ENCODE assay signal across 24 mouse cellular contexts in genomic region chr2:166024621-166025020, GRCm38 (mm10). TPM values are rescaled to one million over a fixed set of nuclear protein-coding genes. Genes with fewer than 3 reads are reported as not detected.
A peak's percentile ranks its signal among the peaks of the same experiment; 100 is the strongest.
DNase-seq lines count a peak whose midpoint lies in the region; ATAC-seq and TF ChIP-seq lines count a peak whose summit lies in the region.
"Had no signal": no experiment of that assay in that cellular context is flagged by ENCODE, and none has a peak within 500 bp of the region (broad histone marks: within the 10 kb centered on the region; RNA-seq: fewer than 3 reads in every experiment).

No protein-coding gene starts in this region.

- no peaks in the 10 kb centered on the region for H3K9me3 ChIP-seq in forebrain, embryonic 14.5 days (replicated peaks; ENCODE audit: control insufficient read depth, low read length)
- H3K9me3 ChIP-seq in forebrain, embryonic 11.5 days (ENCODE audit: control insufficient read depth, low read length) = no peaks in the 10 kb centered on the region
- H3K9me3 ChIP-seq: embryonic facial prominence, embryonic 15.5 days; heart, embryonic 10.5 days; hindbrain, embryonic 12.5 days had no signal

- no peak for TF ChIP-seq POLR2A in kidney, adult 2 months (IDR thresholded peaks at IDR 0.05; ENCODE audit: low read depth, low read length)

- H3K4me2 ChIP-seq in forebrain, embryonic 14.5 days (ENCODE audit: low read length) = no peak overlapping the region
- no peak overlapping the region for H3K4me2 ChIP-seq in forebrain, embryonic 11.5 days (ENCODE audit: low read depth, low read length, severe bottlenecking)
- H3K4me2 ChIP-seq: embryonic facial prominence, embryonic 15.5 days; hindbrain, embryonic 12.5 days had no signal

- peak overlapping the region; percentile 27; the same call in 1 of the 2 replicates for H3K27ac ChIP-seq in forebrain, embryonic 14.5 days (ENCODE audit: low read depth, low read length)
- no peak overlapping the region for H3K27ac ChIP-seq in forebrain, embryonic 11.5 days (ENCODE audit: low read depth, low read length)
- H3K27ac ChIP-seq in kidney, adult 2 months (ENCODE audit: insufficient read depth, low read depth, low read length) = peak overlapping the region; percentile 53; the same call in 1 of the 2 replicates
- H3K27ac ChIP-seq: embryonic facial prominence, embryonic 15.5 days; heart, embryonic 10.5 days; hindbrain, embryonic 12.5 days had no signal

- no peaks in the 10 kb centered on the region for H3K36me3 ChIP-seq in forebrain, embryonic 14.5 days (ENCODE audit: control insufficient read depth, insufficient read depth, low read length)
- H3K36me3 ChIP-seq in forebrain, embryonic 11.5 days (ENCODE audit: control insufficient read depth, insufficient read depth, low read length) = no peaks in the 10 kb centered on the region
- no peaks in the 10 kb centered on the region for H3K36me3 ChIP-seq in kidney, adult 2 months (ENCODE audit: control insufficient read depth, insufficient read depth, low read length)
- H3K36me3 ChIP-seq: embryonic facial prominence, embryonic 15.5 days; heart, embryonic 10.5 days; hindbrain, embryonic 12.5 days had no signal

- TF ChIP-seq CTCF in kidney, adult 2 months (conservative IDR thresholded peaks at IDR 0.05; ENCODE audit: insufficient read depth, insufficient read length, low read depth, low read length) = no peak

- WGBS in forebrain, embryonic 14.5 days = 64% methylated on average over 4 of the region's 4 CpGs
- WGBS in forebrain, embryonic 11.5 days = 82% methylated on average over 4 of the region's 4 CpGs
- 49% methylated on average over 4 of the region's 4 CpGs for WGBS in kidney, adult 2 months

- H3K27me3 ChIP-seq in forebrain, embryonic 14.5 days (replicated peaks; ENCODE audit: control insufficient read depth, insufficient read depth, low read length) = no peaks in the 10 kb centered on the region
- no peaks in the 10 kb centered on the region for H3K27me3 ChIP-seq in forebrain, embryonic 11.5 days (ENCODE audit: control insufficient read depth, insufficient read depth, low read length)
- no peaks in the 10 kb centered on the region for H3K27me3 ChIP-seq in kidney, adult 2 months (replicated peaks; ENCODE audit: control insufficient read depth, insufficient read depth, low read length)
- H3K27me3 ChIP-seq: embryonic facial prominence, embryonic 15.5 days; hindbrain, embryonic 12.5 days had no signal

- DNase-seq in forebrain, embryonic 14.5 days (ENCODE audit: low spot score) = peak; percentile 68
- DNase-seq in forebrain, embryonic 11.5 days (ENCODE audit: low spot score) = no peak
- no peak for DNase-seq in kidney, adult 2 months
- no peak for DNase-seq in kidney, postnatal 14 days
- peak; percentile 46 for DNase-seq in layer of hippocampus, adult 9-11 months
- no peak for DNase-seq in layer of hippocampus, adult 11-12 months (ENCODE audit: low spot score)
- DNase-seq: adrenal gland, postnatal 10 days; B cell, adult 2 months; cerebellum, adult 11 months; cerebellum, adult 8-10 months; cerebellum, postnatal 14 days; embryo, embryonic 11 days; gastrocnemius, postnatal 10 days; heart, adult 18-20 months; heart, postnatal 10 days; heart, postnatal 4 days had no signal

- no peak overlapping the region for H3K9ac ChIP-seq in forebrain, embryonic 14.5 days (ENCODE audit: low read length)
- H3K9ac ChIP-seq in forebrain, embryonic 11.5 days (ENCODE audit: low read length) = no peak overlapping the region
- H3K9ac ChIP-seq: embryonic facial prominence, embryonic 15.5 days; hindbrain, embryonic 12.5 days had no signal

- no peak overlapping the region for H3K4me3 ChIP-seq in forebrain, embryonic 14.5 days (ENCODE audit: low read depth, low read length)
- H3K4me3 ChIP-seq in forebrain, embryonic 11.5 days (ENCODE audit: low read depth, low read length) = no peak overlapping the region
- H3K4me3 ChIP-seq in kidney, adult 2 months (ENCODE audit: insufficient read depth, low read depth, low read length) = no peak overlapping the region
- H3K4me3 ChIP-seq: embryonic facial prominence, embryonic 15.5 days; heart, embryonic 10.5 days; hindbrain, embryonic 12.5 days had no signal

- H3K4me1 ChIP-seq in forebrain, embryonic 14.5 days (ENCODE audit: control insufficient read depth, insufficient read depth, low read length) = peaks cover 28% of the 10 kb centered on the region
- peaks cover 15% of the 10 kb centered on the region for H3K4me1 ChIP-seq in forebrain, embryonic 11.5 days (replicated peaks; ENCODE audit: control insufficient read depth, insufficient read depth, low read length)
- H3K4me1 ChIP-seq in kidney, adult 2 months (ENCODE audit: control insufficient read depth, insufficient read depth, low read length) = peaks cover 54% of the 10 kb centered on the region

- ATAC-seq in forebrain, embryonic 14.5 days = no peak; the same call in 1 of the 2 replicates
- no peak for ATAC-seq in forebrain, embryonic 11.5 days (replicated peaks; ENCODE audit: low FRiP score)
- ATAC-seq in erythroblast, adult 5-6 weeks (replicated peaks; ENCODE audit: low FRiP score, poor library complexity, severe bottlenecking) = no peak
- ATAC-seq: CD4-positive, CD25-positive, alpha-beta regulatory T cell, adult 4 months; hindbrain, embryonic 16.5 days; inflammation-experienced regulatory T-cells, adult 6 months; intestine, postnatal 0 days had no signal

RNA-seq across cellular contexts. Expression of gene Ncoa3, which starts 32.2 kb away (rescaled TPM):
- 9.3 and 12.8 TPM in 2 replicates for polyA plus RNA-seq in forebrain, embryonic 14.5 days (2014; fragmentation: Nextera tagmentation; extraction: Ambion mirVana)
- 17.4 and 18.1 TPM in 2 replicates for polyA plus RNA-seq in forebrain, embryonic 11.5 days (2014; fragmentation: Nextera tagmentation; extraction: Ambion mirVana)
- polyA plus RNA-seq in kidney, adult 2 months (2012; rRNA removed) = 36.3 and 42.0 TPM in 2 replicates
- total RNA-seq in erythroblast, adult 5-6 weeks (2015; ENCODE audit: low replicate concordance) = 9.2 and 13.4 TPM in 2 replicates
- total RNA-seq in erythroblast, adult 5-6 weeks (2017; ENCODE audit: low replicate concordance) = 10.4 and 12.7 TPM in 2 replicates

Comparison
In these comparisons a context has a peak if more than half of its experiments do, and no peak if none do; other contexts are left out.
1. DNase-seq: peak in forebrain, embryonic 14.5 days (single experiment) and layer of hippocampus, adult 9-11 months (single experiment); none in forebrain, embryonic 11.5 days (single experiment), kidney, adult 2 months (single experiment), kidney, postnatal 14 days (single experiment) and layer of hippocampus, adult 11-12 months (single experiment).